Comparison of ENCODE assay signal across 20 mouse cellular contexts in the genomic region with DNA sequence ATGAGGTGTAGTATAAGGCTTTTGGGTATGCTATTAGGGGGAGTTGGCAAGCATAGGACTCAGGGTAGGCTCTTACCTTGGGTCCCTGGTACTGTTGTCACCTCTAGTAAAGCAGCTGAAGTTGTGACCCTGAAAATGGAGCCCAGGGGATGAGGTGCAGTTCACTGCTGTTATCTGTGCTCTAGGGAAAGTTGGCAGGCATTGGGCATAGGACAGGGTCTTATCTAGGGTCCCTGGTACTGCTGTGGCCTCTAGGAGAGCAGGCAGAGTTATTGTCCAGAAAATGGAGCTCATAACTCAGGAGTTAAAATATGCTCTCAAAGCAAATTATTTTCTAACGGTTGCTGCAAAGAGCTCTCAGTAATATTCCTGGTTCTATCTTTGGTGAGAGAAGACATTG.
"Had no signal": no experiment of that assay in that cellular context is flagged by ENCODE, and none has a peak within 500 bp of the region (broad histone marks: within the 10 kb centered on the region; RNA-seq: fewer than 3 reads in every experiment).

No protein-coding gene starts in this region.

- H3K36me3 ChIP-seq: intestine, embryonic 15.5 days; stomach, embryonic 15.5 days had no signal

- DNase-seq: kidney, adult 11 months; kidney, adult 8-10 months; kidney, postnatal 14 days; kidney, postnatal 4 days; lung, adult 2 months; lung, postnatal 14 days; lung, postnatal 4 days; right cerebral cortex, adult 18-20 months; right cerebral cortex, postnatal 25 days; spleen, adult 18-20 months; thymus, postnatal 25 days had no signal

- H3K9me3 ChIP-seq: intestine, embryonic 15.5 days; limb, embryonic 10.5 days; limb, embryonic 13.5 days; megakaryocyte, embryonic 14.5 days; midbrain, embryonic 12.5 days; midbrain, embryonic 15.5 days; neural tube, embryonic 12.5 days; neural tube, embryonic 15.5 days; stomach, embryonic 15.5 days had no signal

- H3K4me3 ChIP-seq: intestine, embryonic 15.5 days; limb, embryonic 10.5 days; limb, embryonic 13.5 days; megakaryocyte, embryonic 14.5 days; midbrain, embryonic 12.5 days; midbrain, embryonic 15.5 days; neural tube, embryonic 12.5 days; neural tube, embryonic 15.5 days; stomach, embryonic 15.5 days had no signal

- H3K4me2 ChIP-seq: intestine, embryonic 15.5 days; limb, embryonic 13.5 days; midbrain, embryonic 12.5 days; midbrain, embryonic 15.5 days; neural tube, embryonic 12.5 days; neural tube, embryonic 15.5 days; stomach, embryonic 15.5 days had no signal

- ATAC-seq: intestine, embryonic 15.5 days; midbrain, embryonic 15.5 days had no signal

- H3K4me1 ChIP-seq: intestine, embryonic 15.5 days; limb, embryonic 10.5 days; limb, embryonic 13.5 days; midbrain, embryonic 12.5 days; midbrain, embryonic 15.5 days; neural tube, embryonic 12.5 days; neural tube, embryonic 15.5 days; stomach, embryonic 15.5 days had no signal

- H3K27ac ChIP-seq: intestine, embryonic 15.5 days; limb, embryonic 10.5 days; limb, embryonic 13.5 days; midbrain, embryonic 12.5 days; midbrain, embryonic 15.5 days; neural tube, embryonic 12.5 days; neural tube, embryonic 15.5 days; stomach, embryonic 15.5 days had no signal

- H3K9ac ChIP-seq: intestine, embryonic 15.5 days; limb, embryonic 13.5 days; midbrain, embryonic 12.5 days; midbrain, embryonic 15.5 days; neural tube, embryonic 12.5 days; neural tube, embryonic 15.5 days; stomach, embryonic 15.5 days had no signal

- H3K27me3 ChIP-seq: intestine, embryonic 15.5 days; limb, embryonic 13.5 days; megakaryocyte, embryonic 14.5 days; midbrain, embryonic 12.5 days; midbrain, embryonic 15.5 days; neural tube, embryonic 12.5 days; neural tube, embryonic 15.5 days; stomach, embryonic 15.5 days had no signal
